Mouse (Mus musculus) regulatory T cell (primary cell): ENCODE data around the gene Cux1.

Experiments used
- in situ Hi-C: fragments of 300-600 bp; cut with MboI, MseI; formaldehyde crosslinking; loops from one replicate; pipeline ENCODE4 v1.15.1; 2025; ENCODE audit warnings: high pct_unique_total_duplicates

Cux1 gene

DNA sequence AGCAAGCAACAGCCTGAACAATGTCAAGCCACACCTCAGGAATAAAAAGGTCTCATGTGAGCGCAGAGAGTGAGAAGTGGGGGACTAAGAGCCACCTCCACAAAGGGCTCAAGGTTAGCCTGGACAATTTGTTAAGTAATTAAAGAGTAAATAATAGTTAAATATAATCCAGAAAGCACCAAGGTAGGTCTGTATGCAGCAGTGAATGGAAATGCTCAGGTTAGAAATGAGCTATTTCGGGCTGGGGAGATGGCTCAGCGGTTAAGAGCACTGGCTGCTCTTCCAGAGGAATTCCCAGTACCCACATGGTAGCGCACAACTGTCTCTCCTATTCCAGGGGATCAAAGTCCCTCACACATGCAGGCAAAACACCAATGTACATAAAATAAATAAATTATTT, 59.7 kb downstream of the Cux1 start:
- in situ Hi-C loops = loop anchor here (10.0 kb wide), 1 partner anchor 847 kb away; the partner anchor contains the start of gene Ephb4

DNA sequence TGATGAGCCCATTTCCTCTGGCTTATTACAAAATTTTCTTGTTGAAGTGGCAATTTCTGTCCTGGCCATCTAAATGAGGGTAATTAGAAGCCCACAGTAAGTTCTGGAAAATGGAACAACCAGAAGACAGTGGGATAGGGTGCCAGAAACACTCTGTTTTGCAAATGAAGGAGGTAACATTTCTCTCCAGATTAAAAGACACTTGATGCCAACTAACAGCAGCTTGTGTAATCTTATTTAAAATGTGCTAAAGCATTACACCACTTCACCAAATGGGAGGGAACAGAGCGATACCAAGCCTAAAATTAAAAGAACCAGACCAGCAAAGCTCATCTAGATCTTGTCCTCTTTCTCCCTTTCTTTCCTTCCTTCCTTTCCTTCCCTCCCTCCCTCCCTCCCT, 61.0 kb downstream of the Cux1 start:
- in situ Hi-C loops = loop anchor here (10.0 kb wide), 1 partner anchor 849 kb away; the partner anchor contains the start of gene Ephb4

DNA sequence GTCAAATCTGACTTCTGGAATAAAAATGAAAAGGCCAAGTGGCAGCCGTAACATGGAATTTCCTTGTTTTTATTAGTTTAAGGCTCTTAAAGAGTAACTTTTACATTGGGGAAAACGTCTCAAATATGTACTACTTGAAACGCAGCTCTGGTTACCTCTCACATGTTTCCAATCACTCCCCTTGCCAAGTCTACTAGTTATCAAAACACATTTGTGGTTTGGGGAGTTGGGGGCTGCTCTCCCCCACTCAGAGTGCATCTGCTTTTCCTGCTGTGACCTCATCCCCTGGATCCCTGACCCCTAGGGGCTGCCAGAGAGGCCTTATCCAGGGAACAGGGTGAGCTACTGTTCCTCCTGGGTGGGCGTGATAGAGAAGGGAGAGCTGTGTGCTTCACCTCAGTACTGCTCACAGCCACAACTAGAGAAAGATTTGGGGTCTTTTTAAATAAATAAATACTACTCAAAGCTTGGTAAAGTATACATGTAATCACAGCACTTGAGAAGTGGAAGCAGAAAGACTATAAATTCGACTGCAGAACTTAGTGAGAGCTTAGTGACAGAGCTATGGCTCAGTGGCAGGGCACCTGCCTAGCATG, 64.7 kb downstream of the Cux1 start:
- in situ Hi-C loops = loop anchor here (10.0 kb wide), 1 partner anchor 852 kb away; the partner anchor contains the start of gene Ephb4

DNA sequence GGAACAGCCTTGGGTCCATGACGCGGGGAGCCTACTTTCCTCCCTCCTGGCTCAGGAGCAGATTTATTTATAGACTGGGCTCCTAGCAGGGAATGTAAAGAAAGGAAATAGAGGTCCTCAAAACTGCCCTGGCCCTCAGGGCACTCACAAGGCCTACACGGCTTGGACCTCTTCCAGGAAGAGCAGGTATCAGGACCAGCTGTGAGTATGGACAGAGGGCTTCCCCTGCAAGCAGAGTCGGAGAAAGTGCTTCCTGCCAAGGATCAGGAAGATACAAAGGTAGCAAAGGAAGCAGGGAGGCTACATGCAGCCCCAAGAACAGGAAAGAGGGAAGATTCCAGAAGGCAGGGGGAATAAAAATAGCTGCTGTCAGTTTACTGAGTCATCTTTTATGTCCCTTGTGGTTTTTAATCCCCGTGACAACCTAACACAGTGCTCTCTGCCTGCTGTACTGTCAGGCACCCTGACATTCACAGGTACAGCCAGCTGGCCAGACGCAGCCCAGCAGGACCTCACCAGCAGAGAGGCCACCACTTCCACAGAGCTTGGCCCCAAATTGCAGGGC, 66.9 kb downstream of the Cux1 start:
- in situ Hi-C loops = loop anchor here (10.0 kb wide), 1 partner anchor 854 kb away; the partner anchor contains the start of gene Ephb4

DNA sequence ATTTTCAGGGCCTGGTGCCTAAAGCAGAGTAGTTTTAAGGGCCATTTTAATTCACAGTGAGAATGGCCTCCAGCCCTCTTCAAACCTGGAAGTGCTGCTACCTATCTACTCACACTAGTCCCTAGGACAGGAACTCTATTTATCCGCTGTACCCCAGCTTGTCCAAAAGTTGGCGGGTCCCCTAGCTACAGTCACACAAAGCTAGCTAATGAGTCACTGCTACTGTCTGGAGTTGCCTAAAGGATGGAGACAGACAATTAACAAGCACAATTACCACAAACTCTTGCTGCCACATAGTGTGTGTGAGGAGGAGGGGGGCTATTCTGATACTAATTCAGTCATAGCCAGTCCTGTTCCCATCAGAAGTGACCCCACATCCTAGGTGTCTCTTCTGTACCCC, 68.0 kb downstream of the Cux1 start:
- in situ Hi-C loops = loop anchor here (5.0 to 10.0 kb wide), 2 partner anchors 58 to 375 kb away; no protein-coding TSS in a partner anchor

DNA sequence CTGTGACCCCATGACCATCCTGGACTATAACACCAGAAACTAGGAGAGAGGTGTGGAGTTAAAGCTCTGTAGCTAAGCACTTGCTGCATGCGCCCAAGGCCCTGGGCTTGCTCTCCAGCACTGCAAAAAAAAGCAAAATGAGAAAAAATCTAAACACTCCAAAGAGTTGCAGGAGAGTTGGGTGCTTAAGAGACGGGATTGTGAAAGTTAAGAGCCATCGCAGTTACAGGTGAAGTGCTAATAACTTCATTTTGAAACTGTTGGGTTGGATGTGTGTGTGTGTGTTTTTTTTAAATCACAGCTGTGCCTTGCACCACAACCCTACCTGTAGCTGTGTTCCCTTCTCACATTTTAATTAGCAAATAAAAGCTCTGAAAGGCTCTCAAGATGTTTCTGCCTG, 68.5 kb downstream of the Cux1 start:
- in situ Hi-C loops = loop anchor here (5.0 to 10.0 kb wide), 2 partner anchors 59 to 376 kb away; no protein-coding TSS in a partner anchor

DNA sequence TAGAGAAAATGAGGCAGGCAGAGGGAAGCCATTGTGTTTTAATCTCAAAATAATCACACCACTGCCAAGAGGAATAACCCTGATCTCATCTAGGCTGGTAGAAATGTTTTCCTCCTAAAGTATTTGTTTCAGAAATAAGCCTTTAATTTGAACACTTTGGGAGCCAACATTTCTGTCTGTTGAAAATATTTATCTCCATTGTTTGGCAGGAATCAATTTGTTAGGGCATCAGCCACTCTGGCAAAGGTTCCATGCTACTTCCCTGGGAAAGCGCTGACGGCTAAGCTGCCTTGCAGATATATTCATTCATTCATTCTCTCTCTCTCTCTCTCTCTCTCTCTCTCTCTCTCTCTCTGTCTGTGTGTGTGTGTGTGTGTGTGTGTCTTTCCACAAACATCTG, 70.0 kb downstream of the Cux1 start:
- in situ Hi-C loops = loop anchor here (5.0 to 10.0 kb wide), 2 partner anchors 60 to 378 kb away; no protein-coding TSS in a partner anchor

DNA sequence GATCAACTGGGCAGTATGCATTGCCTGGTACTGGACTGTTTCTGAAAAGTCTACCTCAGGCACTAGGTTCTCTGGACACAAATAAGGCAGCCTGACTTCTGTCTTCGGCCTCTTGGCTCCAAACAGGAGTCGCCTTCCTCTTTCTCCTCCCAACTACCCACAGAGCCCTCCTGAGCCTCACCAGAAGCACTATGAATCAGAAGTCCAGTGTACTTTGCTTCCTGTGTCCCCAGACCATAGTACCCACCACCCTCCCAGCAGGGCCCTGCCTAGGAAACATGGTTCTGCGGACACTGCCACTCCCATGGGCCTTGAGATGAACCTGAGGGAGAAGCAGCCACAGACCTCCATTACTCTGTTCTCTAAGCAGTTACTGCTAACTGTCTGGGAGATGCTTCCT, 71.7 kb downstream of the Cux1 start:
- in situ Hi-C loops = loop anchor here (5.0 to 10.0 kb wide), 2 partner anchors 62 to 379 kb away; no protein-coding TSS in a partner anchor

DNA sequence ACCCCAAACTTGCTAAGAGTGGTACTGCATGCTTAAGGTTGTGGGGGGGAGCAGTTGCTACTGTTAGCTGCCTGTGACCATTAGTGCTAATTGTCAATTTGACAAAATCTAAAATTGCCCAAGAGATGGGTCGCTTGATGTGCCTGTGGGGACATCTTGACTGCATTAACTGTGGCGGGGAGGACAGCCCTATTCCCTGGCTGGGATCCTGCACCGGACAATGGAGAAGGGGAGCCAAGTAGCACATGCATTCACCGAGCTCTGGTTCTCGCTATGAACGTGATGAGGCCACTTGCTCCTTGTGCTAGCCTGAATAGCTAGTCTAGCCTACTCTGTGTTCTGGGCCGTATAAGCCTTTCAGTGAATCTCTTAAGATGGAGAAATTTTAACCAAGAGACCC, 72.4 kb downstream of the Cux1 start:
- in situ Hi-C loops = loop anchor here (5.0 to 10.0 kb wide), 2 partner anchors 62 to 380 kb away; no protein-coding TSS in a partner anchor

DNA sequence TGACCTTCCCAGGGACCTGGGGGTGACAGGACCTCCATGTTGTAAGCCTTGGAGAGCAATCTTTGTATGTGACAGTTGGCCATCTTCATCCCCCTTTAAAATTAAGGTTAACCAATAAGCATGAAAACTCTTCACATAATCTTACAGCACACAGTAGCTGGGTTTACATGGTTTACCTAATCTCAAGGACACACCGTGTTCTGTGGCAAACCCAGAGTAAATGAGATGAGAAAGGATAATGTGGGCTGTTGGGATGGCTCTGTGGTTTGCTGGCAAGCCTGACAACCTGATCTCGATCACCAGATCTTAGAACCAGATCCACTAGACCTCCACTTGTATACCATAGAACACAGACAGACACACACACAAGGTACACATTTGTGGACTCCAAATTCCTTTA, 73.0 kb downstream of the Cux1 start:
- in situ Hi-C loops = loop anchor here (10.0 kb wide), 1 partner anchor 381 kb away; no protein-coding TSS in a partner anchor

DNA sequence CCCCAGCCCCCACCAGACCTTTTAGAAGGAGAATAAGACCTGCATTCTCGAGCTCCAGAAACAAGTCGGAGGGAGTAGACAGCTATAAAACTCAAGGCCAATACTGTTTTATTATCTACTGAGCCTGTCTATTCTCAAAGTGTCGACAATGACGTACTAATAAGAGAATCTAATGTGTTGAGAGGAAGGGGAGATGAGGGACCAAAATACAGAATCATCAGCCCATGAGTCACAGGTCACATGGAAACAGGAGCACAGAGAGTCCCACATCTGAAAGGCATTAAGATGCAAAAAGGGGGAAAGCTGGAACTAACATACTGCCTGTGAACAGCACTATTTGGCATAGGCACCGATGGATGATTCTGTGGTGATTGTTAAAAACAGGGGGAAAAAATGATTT, 77.8 kb downstream of the Cux1 start:
- in situ Hi-C loops = no loop called here

DNA sequence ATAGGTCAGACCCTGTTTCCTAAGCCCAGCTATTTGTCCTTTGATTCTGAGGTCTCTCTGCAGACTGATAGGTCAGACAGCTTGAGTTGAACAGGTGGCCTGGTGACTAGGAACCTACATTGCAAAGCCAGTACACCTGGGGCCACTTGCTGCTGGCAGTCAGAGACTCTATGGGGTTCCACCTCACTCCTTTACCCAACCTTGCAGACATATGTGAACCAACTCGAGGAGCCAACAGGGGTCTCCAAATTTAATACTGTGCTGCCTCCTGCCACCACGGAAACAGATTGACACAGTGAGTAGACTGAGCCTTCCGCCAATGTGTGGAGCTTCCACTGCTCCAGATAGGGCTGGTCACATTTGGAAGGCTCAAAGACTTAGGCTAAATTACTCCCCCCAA, 78.6 kb downstream of the Cux1 start:
- in situ Hi-C loops = no loop called here

DNA sequence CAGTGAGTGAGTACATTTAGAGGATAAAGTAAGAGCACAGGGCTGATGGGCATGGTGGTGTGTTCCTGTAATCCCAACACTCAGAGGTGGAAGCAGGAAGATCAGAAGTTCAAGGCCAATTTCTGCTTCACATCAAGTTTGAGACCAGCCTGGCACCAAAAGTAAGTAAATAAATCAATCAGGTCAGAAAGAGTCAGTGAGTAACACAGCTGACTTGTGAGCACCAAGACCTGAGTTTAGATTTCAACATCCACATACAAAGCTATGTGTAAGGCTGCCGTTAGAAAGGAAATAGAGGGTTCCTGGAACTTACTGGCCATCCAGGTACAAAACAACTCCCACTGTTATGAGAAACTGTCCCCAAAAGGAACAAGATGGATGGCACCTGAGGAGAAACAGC, 79.1 kb downstream of the Cux1 start:
- in situ Hi-C loops = no loop called here

DNA sequence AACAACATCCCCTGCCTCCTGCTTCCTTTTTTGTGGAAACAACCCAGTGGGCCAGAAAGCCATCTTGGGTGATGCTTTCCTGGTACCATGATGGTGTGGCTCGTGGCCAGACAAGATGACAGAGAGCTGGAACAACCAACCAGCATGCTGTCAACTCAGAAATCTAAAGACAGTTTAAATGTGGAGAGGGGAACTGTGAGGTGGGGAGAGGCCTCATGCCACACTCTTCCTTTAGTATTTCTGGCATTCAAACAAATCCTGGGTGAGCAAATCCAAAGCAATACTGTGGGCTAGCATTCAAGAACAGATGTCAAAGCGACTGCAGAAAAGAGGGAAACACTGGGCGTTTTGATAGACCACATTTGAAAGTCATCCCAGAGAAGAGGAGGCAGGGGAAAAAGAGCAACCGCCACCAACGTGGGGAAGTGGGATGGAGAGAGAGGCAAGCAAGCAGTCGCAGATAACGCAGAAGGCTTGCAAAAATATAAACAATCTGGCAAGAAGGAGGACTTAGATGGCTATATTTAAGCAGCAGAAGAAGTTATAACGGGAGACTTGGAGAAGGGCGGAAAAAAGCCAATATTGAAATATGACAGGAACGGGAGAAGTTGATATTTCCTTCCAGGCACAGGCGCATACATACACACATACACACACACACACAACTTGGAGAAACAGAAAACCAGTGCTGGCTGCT, 79.7 kb downstream of the Cux1 start:
- in situ Hi-C loops = no loop called here

DNA sequence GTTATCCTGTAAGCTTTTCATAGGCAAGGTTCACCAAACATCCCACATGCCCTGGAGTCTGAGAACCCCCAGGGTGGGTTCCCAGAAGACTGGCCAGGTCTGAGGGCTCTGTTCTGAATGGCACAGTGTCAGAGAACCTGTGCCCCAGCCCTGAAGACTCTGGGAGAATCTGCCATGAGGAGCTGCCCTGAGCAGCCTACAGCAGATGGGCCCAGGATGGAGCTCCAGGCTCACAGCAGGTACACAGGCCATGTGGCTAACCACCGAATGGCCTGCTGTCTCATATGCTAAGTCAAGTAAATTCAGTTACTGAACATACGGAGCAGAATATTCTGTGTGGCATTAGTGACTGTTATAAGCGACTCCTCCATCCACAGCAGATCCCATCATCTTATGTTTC, 80.9 kb downstream of the Cux1 start:
- in situ Hi-C loops = no loop called here

DNA sequence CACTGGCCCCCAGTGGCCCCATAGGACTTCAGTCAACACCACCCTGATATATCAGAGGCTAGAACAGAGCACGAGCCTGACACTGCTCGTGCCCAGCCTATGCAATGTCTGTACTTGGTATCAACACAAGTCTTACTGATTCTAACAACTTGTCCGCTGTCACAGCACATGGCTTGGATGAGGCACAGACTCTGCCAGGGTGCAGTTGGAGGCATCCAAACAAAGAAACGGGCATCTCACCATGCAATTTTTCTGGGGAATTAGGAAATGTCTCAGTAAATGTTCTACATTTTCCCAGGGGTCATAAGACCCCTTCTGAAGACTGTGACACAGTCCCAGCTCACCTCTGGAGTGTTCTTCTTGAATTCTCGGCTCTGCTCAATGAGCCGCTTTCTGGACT, 81.9 kb downstream of the Cux1 start:
- in situ Hi-C loops = no loop called here

DNA sequence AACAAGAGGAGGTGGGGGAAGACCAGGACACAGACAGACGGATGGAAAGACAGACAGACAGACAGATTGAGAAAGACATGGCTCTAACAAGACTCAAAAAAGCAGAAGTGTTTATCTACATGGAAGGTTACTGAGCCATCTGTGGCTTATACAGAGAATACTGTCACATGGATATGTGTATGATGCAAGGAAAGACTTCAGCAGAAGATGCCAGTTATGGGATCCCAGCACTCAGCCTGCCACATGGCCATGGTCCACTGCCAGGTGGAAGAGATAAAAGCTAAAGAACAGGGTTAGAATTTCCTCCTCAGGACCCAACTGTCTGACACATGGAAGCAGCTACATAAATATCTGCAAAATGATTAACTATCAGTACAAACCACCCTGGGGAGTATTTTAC, 84.9 kb downstream of the Cux1 start:
- in situ Hi-C loops = no loop called here

DNA sequence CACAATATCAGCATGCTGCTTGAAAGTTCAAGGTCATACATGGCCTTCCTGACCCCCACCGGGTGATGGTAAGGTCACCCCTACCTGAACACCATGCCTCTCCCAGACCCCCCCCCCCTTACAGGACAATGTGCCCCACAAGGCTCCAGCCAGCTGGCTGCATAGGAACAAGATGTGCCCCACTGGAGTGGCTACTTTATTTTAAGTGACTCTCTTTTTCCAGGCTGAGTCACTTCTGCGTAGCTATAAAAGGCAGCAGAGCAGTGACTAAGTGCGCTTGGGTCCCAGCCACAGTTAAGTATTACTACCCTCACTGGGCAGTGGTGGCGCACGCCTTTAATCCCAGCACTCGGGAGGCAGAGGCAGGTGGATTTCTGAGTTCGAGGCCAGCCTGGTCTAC, 86.7 kb downstream of the Cux1 start:
- in situ Hi-C loops = no loop called here

DNA sequence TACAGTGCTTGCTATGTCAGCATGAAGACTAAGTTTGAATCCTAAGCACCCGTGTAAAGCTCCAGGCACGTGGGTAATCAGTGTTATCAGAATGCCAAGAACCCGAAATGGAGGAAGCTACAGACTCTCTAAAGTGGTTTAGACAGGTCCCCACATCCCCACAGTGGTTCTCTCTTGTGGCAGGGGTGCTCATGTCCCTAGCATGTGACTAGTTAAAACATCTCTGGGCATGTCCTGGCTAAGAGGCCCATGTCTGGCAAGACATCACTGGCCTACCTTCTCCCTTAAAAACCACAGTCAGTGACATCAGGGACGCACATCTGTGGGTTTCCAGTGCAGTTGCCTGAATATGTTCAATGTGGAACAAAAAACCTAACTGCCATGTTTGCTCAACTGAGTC, 87.5 kb downstream of the Cux1 start:
- in situ Hi-C loops = no loop called here

DNA sequence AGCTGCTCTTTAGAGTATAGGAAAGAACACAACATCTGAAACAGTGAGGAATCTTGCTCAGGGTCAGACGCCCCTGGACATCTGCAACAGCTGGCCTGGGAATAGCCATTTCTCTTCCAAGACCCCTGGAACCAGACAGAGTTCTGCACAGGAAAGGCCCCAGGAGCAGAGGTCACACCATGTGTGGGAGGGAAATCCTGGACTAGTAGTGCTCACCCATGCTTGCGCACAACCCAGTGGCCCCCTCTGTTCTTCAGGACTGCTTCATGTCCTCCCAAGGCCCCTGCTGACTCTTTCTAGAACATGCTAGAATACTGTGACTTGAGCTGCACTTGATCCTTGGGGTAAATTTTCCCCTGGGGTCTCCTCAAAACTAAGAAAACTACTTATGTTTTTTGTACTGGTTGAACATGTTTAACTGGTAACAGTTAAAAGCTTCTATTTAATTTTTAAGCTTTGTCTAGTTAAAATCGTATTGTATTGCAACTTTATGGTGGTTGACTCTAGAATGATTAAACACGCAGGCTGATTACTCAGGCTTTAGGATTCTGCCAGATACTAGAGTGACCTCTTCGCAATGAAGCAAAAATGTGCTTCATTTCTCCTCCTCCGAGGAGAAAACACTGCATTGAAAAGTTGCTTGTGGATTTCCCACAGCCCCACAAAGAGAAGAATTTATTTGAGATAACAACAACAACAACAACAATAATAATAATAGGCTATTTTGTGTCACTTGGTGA, 88.1 kb downstream of the Cux1 start:
- in situ Hi-C loops = no loop called here

DNA sequence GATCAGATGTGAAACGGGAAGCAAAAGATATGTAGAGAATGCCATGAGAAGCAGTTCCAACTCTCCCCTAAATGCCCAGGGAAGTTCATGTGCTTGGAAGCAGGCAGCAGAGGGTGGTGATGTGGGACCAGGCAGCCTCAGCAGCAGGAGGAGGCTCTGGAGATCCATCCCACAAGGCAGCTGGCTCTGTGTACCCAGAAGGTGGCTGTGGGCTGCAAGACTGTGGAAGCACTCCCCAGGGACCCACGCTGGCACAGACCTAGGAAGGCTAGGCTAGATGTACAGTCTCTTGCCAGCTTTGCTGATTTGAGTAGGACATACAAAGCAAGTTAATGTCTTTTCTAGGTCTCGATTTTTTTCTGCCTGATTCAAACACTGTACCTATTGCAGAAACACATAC, 91.0 kb downstream of the Cux1 start:
- in situ Hi-C loops = no loop called here

DNA sequence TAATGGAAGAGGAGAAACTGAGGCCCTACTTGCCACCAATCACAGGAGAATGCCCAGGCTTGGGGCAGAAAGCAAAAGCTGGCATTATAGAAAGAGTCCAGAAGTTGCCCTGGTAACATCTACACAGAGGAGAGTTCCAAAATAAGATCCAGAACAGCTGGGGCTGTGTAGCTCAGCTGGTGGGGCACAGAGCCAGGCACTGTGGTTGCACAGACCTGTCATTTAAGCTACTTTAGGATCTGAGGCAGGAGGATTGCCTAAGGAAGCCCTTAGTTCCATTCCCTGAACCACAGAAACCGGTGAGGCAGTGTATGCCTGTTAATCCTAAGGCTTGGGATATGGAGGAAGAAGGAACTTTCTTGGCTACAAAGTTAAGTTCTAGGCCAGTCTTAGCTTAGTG, 92.1 kb downstream of the Cux1 start:
- in situ Hi-C loops = no loop called here
